Mouse (Mus musculus) bone marrow, adult 2 months (tissue): ENCODE measurements around the gene Lins1. TPM values are rescaled to one million over a fixed set of nuclear protein-coding genes. Genes with fewer than 3 reads are reported as not detected.

ENCODE experiments used
- H3K27ac ChIP-seq: fragments of 200-500 bp; 2 replicates; pipeline ENCODE4 v1.5.1; 2012; ENCODE audit warnings: low read depth, mild to moderate bottlenecking, control low read depth, inconsistent platforms, low read length; ENCODE audit not compliant: control insufficient read depth, poor library complexity, insufficient read depth
- H3K4me1 ChIP-seq: fragments of 200-500 bp; 2 replicates; pipeline ENCODE4 v1.6.1; 2011; ENCODE audit warnings: low read length; ENCODE audit not compliant: control insufficient read depth, insufficient read depth
- H3K4me3 ChIP-seq: fragments of 200-500 bp; replicated peaks from 2 replicates; pipeline ENCODE3; 2011; ENCODE audit warnings: mild to moderate bottlenecking, low read depth, low read length, control low read depth; ENCODE audit not compliant: control insufficient read depth
- CTCF ChIP-seq: fragments of 200-500 bp; IDR thresholded peaks from 2 replicates; pipeline ENCODE4 v1.5.1; 2011; ENCODE audit warnings: low read length, control low read depth; ENCODE audit not compliant: control insufficient read depth, insufficient read depth
- POLR2A ChIP-seq: fragments of 200-500 bp; IDR thresholded peaks from 2 replicates; pipeline ENCODE4 v1.6.1; 2011; ENCODE audit warnings: low read depth, mild to moderate bottlenecking, control low read depth, low read length, borderline replicate concordance; ENCODE audit not compliant: control insufficient read depth
- WGBS: fragments of 180-500 bp; shearing (Covaris S2); methylation state at CpG from one replicate; pipeline ENCODE4 v1.1.7; 2018; 5-methylcytosine and 5-hydroxymethylcytosine counted together
- polyA plus RNA-seq: library from polyadenylated mRNA; stranded (reverse); fragments of >200 nt; gene quantifications from 2 replicates; pipeline ENCODE4 v1.2.4, GENCODE M21; 2011; ENCODE audit warnings: low replicate concordance; ENCODE audit not compliant: missing spikeins, insufficient read depth, insufficient read length

The Lins1 gene
- polyA plus RNA-seq, 1 experiment = 6.0 TPM

DNA sequence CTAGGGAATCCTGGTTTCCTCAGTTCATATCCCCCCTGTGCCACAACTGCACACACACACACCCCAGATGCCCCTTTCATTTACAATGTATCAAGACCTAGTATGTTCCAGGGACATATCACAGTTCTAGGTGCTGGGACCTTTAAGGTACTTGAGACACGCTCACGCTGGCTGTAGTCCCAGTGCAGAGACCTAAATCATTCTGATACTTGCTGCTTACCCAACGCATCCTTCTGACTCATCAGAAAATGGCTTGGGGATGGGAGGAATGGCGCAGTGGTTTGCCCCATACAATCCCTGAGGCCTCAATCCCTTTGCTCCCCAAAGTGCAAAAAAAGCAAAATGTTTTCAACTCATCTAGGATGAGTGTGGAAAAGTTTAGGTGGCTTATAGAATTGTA lies 44.8 kb downstream of the Lins1 start:
- H3K4me1 ChIP-seq = no peaks in the 10 kb centered on the region
- WGBS = 88% methylated on average over 4 of the region's 4 CpGs
- H3K4me3 ChIP-seq = no peak overlapping the region
- TF ChIP-seq POLR2A (no peak), CTCF (no peak)
- no peak overlapping the region for H3K27ac ChIP-seq

DNA sequence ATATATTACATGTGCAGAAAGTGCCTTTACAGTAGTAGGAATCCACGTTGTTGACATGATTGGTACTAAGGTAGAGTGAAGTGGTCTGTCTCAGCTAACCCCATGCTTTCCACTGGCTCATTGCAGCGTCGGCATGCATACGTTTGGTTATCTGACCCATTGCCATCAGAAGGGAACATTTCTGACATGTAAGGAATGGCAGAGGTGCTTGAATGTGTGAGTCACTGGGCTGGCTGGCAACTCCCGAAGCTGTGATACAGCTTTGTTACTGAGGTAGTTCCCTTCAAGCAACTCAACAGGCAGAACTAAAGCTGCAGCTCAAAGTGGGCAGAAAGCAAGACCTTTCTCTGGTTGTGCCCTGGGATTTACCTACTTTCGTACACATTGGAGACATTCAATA lies 45.3 kb downstream of the Lins1 start:
- 87% methylated on average over 6 of the region's 6 CpGs for WGBS
- H3K27ac ChIP-seq = no peak overlapping the region
- H3K4me1 ChIP-seq = no peaks in the 10 kb centered on the region
- no peak overlapping the region for H3K4me3 ChIP-seq
- TF ChIP-seq CTCF (no peak), POLR2A (no peak)

DNA sequence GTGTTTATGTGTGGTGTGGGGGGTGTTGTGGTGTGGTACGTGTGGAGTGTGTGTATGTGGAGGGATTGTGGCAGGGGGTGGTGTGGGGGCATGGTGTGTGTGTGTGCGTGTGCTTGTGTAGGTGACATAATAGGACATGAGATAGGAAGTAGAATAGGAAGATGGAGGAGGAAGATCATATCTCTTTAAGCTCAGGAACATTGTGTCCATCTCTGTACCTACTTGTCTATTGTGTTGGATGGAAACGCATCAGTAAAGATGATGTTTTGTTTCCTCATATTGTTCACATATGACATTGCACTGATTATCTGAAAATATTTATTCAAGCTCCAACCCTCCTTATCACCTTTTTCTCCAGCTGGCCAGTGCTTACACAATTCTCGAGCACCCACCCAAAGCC lies 47.7 kb downstream of the Lins1 start:
- no peak overlapping the region for H3K27ac ChIP-seq
- no peak overlapping the region for H3K4me3 ChIP-seq
- H3K4me1 ChIP-seq = no peaks in the 10 kb centered on the region
- no peak for TF ChIP-seq POLR2A
- TF ChIP-seq CTCF = no peak
- 85% methylated on average over 4 of the region's 4 CpGs for WGBS

- H3K27ac ChIP-seq = no peak overlapping the region
- H3K4me1 ChIP-seq = no peaks in the 10 kb centered on the region
- no peak overlapping the region for H3K4me3 ChIP-seq
- 66% methylated on average over 5 of the region's 5 CpGs for WGBS
- TF ChIP-seq POLR2A (no peak), CTCF (no peak)
Observed at GRCm38 (mm10) chr7:66741008-66741407, 51.3 kb downstream of the Lins1 start.

DNA sequence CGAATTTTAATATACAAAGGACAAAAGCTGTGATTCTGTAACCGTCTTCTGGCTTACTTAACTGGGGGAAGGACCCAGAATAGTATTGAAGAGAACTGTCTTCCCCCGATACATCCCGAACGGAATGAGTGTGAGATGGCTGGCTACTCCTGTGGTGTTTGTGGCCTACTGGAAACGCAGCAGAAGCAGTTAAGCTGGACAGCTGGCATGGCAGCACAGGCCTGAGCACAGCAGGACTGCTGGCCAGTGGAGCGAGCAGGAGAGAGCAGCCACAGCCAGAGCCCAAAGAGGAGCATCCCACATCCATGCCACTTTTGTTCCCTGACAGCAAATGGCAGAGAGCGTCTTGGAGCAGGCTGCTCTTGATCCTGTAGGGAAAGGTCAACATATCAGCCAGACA lies 51.7 kb downstream of the Lins1 start:
- WGBS = 84% methylated on average over 8 of the region's 8 CpGs
- H3K4me3 ChIP-seq = no peak overlapping the region
- no peak overlapping the region for H3K27ac ChIP-seq
- H3K4me1 ChIP-seq = no peaks in the 10 kb centered on the region; the same call in 1 of the 2 replicates
- TF ChIP-seq CTCF = no peak
- no peak for TF ChIP-seq POLR2A

GRCm38 (mm10) chr7:66743377-66743781 lies 53.7 kb downstream of the Lins1 start, which contains the start of gene Cers3:
Cers3 (plus strand) TSS chr7:66743504.
- H3K4me1 ChIP-seq = no peaks in the 10 kb centered on the region; the same call in 1 of the 2 replicates
- no peak within 1 kb of the TSS for H3K4me3 ChIP-seq
- 73% methylated on average over 9 of the region's 9 CpGs for WGBS
- TF ChIP-seq CTCF (no peak), POLR2A (no peak)
- H3K27ac ChIP-seq = no peak within 1 kb of the TSS

GRCm38 (mm10) chr7:66746972-66747371 lies 57.3 kb downstream of the Lins1 start:
- 70% methylated on average over 7 of the region's 7 CpGs for WGBS
- Histone ChIP-seq H3K4me3 (no peak overlapping the region), H3K27ac (no peak overlapping the region), H3K4me1 (no peaks in the 10 kb centered on the region; the same call in 1 of the 2 replicates)
- TF ChIP-seq CTCF = no peak
- TF ChIP-seq POLR2A = no peak

GRCm38 (mm10) chr7:66749998-66750397 lies 60.3 kb downstream of the Lins1 start:
- WGBS = 65% methylated on average over 1 of the region's 1 CpGs
- no peak for TF ChIP-seq POLR2A
- TF ChIP-seq CTCF = no peak
- Histone ChIP-seq H3K27ac (no peak overlapping the region), H3K4me3 (no peak overlapping the region), H3K4me1 (no peaks in the 10 kb centered on the region; the same call in 1 of the 2 replicates)

GRCm38 (mm10) chr7:66753816-66754215 lies 64.1 kb downstream of the Lins1 start:
- no peak overlapping the region for H3K4me3 ChIP-seq
- peaks cover 3% of the 10 kb centered on the region; the same call in 1 of the 2 replicates for H3K4me1 ChIP-seq
- WGBS = 86% methylated on average over 8 of the region's 8 CpGs
- no peak for TF ChIP-seq CTCF
- H3K27ac ChIP-seq = no peak overlapping the region
